Mouse (Mus musculus) cerebellum, adult (tissue): ENCODE measurements around the gene Golt1a.

Source experiments
- ATAC-seq: cut with Nextera tagmentation; 2 replicates; pipeline ENCODE4 v1.9.2; 2017; ENCODE audit warnings: mild to moderate bottlenecking, moderate library complexity, mixed read lengths; ENCODE audit not compliant: insufficient number of reproducible peaks, low FRiP score, low TSS enrichment

Golt1a gene

DNA sequence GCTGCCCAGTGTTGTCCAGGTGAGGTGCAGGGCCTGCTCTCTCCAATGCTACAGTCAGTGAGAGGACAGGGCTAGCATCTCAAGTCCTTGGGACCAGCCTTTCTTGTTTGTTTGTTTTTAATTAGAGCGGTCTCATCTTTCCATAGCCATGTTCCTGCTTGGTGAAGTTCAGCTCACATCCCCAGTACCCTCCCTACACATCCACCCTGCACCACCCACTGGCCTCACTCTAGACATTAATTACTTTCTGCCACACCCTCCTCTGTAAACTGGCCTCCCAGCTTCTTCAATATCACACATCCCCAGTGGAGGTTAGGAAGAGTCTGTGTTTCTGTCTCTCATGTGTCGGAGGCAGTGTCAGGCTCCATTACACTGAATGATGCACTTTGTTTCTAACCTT is 34.8 kb downstream of the Golt1a start:
- no peak for ATAC-seq

DNA sequence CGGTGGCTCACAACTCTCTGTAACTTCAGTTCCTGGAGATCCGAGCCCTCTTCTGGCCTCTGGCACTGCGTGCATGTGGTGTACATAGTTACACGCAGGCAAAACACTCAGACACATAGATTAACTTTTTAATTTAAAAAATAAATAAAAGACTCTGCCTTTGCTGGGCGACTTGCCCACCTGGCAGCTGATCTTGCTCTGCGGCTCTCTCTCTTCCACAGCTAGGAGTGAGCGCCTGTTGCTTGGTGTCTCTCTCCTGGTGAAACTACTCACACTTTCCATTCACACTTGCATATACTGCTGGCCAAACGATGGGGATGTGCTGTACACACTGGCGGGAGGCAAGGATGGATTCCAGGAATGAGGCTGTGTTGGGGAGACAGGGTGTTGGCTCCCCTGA is 36.9 kb downstream of the Golt1a start:
- ATAC-seq, result no peak

DNA sequence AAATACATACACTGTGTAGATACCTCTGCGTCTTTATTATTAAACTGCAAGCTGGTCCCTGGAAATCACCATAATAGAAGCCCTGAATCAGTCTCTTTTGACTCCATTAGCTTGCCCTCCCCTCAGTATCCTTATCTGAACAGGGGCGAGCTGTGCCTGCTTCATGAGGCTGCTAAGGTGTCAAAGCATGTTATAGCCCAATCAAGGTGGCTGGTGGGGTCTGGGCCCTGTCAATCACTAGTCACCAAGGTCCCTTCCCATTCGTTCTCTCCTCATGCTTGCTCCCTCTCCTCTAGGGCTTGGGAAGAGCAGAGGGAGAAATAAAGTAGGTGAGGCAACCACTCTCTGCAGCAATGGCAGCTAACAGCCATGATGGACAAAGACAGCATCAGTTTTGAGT is 37.6 kb downstream of the Golt1a start:
- ATAC-seq, result no peak

DNA sequence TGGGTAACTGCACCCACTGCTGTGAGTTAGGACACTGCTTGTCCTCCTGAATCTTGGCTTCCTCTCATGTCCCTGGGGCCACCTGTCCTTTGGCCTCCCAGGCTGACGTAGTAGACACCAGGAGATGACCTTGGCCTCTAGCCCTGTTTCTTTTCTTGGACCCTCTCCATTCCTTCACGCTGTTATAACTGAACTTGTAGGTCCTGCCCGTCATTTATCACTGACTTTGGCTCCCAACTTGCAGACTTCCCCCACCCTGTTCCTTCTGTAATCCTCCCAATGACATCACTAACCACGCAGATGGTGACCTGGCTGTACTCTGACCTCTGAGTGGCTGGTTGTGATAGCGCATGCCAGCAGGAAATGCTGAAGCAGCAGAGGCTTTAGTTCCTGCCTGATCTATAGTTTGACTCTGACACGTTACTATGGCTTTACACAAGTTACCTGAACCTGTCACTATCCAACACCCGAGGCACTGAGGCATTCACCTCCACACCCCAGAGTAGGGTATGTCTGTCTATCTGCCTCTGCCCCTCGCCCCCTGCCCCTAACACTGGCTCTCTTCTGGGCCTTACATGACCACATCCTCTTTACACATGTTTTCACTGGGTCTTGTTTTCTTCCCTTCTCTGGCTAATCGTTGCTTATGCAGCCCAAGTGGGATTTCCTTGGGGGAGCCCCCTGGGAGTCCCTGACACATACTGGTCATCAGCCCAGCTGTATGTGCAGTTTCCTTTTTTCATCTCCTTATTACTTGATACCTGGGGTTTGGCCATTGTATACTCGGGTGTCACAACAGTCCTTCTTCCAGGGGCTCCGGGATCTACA is 38.3 kb downstream of the Golt1a start:
- ATAC-seq, result no peak

DNA sequence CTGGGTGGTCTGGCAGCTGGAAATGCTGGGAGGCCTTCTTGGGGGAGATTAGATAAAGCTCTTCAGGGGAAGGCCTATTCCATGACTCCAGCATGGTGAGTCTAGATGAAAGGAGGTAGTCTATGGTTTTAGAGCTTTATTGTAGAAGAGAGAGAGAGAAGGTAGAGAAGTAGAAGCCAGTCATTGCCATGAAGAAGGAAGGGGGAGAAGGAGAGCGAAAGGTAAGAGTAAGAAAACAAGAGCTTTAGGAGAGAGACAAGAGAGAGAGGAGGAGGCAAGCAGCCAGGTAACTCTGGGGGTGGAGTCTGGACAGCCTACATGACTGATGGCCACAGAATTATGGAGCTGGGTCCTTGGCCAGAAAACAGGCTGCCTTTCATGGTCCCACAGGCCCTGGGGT is 40.6 kb downstream of the Golt1a start, which contains the start of gene Ren1:
Ren1 (plus strand) TSS at position 301 of the 400 bp plus-strand sequence.
- no peak for ATAC-seq

DNA sequence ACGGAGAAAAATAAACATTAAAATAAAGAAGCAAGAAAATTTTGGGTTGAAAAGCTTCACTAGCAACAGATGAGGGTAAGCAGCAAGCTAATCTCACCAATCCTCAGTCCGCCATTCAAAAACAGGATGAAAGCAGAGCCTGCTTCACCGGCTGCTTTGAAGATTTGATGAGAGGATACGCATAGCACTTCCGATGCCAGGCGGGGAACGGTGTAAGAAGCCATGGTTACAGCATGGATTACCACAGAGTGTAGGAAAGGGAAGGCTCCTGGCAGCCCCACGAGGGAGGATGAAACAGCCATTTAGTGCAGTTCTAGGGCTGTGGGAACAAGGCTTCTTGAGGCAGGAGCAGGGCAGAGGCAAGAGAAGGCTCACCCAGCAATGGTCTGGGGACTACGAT is 42.2 kb downstream of the Golt1a start:
- ATAC-seq, result no peak

DNA sequence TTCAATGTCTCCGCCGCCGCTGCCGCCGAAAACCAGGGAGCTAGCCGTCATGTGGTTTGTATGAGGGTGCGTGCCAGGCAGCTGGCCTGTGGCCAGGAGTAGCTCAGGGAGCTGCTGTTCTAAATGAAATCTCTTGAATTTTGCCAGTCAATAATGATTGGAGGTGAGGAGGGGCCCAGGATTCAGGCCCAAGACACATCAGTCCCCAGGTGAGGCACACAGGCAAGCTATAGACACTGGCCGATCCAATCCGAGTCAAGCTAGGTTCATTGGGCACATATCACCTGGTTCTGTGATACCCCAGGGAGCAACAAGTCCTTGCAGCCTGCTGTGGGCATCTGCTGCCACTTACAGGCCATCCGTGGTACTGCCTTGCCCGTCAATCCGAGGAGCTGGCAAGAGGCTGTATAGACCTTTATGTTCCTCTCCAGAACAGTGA is 43.8 kb downstream of the Golt1a start:
- peak; percentile 51; the same call in 1 of the 2 replicates for ATAC-seq

DNA sequence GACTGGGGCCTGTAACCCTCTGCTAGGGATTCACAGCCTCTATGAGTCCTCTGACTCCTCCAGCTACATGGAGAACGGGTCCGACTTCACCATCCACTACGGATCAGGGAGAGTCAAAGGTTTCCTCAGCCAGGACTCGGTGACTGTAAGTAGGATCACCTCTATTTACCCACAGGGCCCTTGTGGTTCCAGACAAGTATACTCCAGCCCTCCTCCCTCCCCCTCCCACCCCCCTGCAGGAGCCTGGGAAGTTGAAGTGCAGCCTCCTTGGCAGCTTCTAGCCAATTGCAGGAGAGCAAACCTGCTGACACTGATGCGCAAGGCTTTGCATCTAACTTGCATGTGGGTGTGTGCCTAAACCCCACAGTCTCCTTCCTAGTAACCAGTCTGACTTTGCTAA is 45.9 kb downstream of the Golt1a start:
- no peak for ATAC-seq

DNA sequence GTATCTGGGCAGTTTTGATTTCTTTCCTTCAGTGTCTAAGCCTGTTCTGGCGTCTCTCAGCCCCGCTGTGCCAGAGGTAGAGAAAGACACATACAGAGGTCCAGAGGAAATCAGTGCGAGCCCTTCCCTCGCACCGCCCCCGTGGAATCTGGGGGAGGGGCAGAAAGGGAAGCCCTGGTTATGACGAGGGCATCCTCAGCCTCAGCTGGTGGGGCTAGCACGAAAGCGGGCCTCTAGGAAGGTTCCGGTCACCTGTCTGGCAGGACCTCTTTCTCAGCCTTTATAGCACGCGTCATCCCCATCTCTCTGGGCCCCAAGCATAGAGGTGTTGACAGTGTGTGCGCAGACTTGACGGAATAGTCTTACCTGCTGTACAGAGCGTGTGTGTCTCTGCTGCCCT is 46.3 kb downstream of the Golt1a start:
- no peak for ATAC-seq

DNA sequence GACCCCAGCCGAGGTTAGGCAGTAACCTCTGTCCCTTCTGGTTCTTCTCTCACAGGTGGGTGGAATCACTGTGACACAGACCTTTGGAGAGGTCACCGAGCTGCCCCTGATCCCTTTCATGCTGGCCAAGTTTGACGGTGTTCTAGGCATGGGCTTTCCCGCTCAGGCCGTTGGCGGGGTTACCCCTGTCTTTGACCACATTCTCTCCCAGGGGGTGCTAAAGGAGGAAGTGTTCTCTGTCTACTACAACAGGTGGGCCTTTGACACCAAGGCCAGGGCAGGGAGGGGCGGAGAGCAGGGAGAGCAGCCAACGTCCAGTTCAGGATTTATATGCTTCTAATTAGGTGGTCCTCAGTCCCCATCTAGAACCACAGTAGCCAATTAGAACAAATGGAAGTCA is 46.7 kb downstream of the Golt1a start:
- no peak for ATAC-seq

DNA sequence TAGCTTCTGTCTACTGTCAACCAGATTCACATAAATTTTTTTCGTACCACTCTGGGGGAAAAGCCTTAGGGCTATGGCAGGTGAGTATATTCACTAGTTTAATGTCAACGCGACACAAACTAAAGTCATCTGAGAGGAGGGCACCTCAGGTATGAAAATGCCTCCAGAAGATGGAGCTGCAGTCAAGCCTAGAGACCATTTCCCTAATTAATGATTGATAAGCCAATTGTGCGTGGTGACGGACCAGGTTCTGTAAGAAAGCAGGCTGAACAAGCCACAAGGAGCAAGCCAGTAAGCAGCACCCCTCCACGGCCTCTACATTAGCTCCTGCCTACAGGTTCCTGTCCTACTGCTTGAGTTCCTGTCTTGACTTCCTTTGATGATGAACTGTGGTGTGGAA is 51.4 kb downstream of the Golt1a start:
- ATAC-seq, result no peak

DNA sequence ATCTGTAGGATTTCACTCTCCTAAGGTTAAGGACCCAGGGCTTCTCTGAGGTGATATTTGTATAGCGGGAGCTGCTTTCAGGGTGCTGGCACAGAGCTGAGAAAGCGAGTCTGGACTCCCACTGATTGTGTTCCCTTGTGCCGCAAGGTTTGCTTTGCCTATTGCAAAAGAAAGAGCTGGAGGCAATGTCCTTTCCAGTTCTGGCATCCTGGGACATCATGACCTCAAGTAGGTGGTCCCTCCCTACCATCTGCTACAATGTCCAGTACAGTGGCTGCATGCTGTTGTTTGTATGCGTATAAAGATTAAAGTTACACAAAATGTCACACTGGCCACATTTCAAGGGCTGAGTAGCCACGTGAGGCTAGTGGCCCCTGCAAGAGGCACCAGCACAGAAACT is 52.5 kb downstream of the Golt1a start:
- ATAC-seq, result no peak

DNA sequence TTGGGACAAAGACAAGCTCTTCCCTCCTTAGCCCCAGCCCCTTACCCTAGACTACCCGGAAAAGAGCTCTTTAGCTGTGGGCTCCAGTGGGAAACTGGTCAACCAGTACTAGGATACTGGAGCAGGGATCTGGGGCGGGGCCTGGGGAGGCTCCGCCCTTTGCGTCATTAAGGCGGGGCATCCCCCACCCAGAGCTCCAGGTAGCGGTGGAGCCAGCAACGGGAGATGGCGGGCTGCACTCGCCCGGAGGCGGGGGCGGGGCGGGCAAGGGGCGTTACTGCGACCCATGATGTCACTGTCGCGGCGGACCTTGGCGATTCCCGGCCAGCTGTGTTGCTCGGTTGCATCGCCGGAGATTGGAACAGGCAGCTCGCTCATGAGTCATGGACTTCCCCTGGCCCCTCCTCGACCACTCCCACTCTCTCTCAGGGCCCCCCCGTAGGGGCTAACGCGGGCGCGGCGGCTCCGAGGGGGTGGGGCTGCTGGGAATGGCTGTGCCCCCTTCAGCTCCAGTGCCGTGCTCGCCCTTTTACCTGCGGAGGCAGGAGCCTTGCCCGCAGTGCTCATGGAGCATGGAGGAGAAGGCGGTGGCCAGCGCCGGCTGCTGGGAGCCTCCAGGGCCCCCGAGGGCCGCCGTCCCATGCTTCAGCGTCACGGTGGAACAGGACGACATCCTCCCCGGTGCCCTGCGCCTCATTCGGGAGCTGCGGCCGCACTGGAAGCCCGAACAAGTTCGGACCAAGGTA is 53.8 kb downstream of the Golt1a start, which contains the start of gene Etnk2:
Etnk2 (plus strand) TSS at position 297 of the 746 bp plus-strand sequence.
- ATAC-seq, result no peak

DNA sequence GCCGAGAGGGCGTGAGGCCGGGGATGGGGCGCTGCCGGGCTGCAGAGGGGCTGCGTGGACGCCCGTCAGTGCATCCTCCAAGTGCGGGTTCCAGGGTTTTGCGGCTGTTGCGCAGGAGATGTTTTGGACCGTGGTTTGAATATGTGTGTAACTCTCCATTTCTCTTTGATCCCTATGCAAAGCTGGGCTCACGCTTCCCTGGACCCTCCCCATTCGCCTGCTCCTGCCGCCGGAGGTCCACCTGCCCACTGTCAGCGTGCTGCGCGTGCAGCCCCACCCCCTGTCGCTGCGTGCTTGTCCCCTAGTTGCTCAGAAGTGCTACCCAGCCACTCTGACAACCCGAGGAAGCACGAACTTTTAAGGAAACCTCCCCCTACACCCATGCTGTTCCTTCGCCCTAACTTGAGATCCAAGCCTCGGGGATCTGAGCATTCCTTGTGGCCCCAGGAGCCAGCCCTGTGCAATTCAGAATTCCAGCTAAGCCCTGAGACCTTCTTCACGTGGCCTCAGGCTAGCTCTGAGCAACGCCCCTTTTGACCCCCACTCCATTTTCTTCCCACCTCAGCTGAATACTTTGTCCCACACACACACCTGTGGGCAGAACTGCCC is 54.5 kb downstream of the Golt1a start:
- no peak for ATAC-seq

DNA sequence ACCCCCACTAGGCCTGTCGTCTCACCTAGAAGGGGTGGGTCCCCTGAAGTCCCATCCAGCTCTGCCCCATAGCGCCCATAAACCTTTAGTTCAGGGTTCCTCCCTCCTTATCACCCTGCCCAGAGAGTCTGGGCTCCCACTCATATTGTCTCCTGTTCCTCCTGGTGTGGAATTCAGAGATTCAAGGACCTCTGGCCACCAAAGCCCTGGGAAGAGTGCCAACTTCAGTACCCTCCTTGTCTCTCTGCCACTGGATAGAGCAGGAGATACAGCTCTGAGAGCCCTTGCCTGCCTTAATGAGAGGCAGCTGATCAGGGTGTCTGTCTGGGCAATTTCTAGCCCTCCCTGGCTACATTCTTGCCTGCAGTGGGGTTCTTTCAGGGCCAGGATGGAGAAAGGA is 55.3 kb downstream of the Golt1a start:
- no peak for ATAC-seq

DNA sequence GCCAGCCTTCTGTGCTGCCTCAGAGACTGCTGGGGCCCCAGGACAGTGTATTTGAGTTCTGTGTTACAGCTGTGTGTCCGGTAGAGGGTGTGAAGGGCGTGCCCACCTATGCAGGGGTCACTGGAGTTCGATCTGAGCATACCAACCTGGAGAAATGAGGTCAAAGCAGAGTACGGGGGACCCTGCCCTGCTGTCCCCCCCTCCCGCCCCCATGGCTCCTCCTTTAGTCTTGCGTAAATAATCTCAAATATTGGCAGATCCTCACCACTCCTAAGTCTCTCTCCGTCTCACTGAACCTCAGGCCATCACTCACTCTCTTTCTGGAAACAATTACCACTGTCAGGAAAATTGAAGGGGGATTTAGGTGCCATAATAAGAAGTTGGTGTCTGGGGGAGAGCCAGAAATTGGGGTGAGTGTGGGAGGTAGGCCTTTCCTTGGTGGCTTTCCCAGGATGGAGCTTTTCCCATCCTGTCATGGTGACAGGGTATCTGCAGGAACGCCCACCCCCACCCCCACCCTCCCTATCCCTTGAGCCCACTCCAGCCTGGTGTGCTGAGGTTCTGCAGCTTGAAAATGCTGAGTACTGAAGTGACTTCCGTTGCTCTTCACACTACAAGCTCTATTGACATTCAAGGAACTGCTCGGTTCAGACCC is 57.5 kb downstream of the Golt1a start:
- no peak for ATAC-seq

DNA sequence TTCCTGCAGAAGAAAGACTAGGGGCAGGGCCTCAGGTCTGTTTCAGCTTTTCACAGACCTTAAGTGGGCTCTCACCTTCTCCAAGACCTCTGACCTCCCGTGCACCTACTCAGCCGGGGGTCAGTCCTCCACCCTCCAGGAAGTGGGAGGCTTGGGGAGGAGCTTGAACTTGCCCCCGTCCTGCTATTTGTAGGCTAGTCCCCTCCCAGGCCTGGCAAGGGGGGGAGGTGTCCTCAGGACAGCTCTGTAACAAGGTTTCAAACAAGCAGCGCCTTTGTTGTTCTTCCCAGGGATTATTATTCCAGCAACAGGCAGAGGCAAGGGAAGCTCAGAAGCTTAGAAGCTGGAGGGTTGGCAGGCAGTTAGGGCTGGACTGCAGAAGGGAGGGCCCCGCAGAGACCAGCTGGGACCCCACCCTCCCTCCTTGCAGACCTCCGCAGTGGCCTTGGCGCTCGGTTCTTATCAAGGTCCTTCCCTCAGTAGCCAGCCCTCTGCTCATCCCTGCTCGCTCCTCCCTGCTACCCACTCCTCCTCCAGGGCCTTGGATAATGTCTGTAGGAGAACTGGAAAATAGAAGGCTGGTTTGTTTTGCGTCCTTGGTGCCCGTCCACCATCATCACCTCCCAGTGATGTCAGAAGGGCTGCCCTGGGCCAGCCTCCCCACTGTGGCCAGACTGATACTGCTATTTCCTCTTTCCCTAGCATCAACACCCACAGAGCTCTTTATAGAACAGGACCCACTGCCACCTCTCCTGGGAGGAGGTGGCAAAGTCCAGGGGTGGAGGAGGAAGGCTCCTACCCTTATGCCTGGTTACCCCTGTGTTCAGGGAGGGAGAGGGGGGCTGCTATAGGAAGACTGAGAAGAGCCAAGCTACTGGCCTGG is 58.2 kb downstream of the Golt1a start:
- no peak for ATAC-seq

DNA sequence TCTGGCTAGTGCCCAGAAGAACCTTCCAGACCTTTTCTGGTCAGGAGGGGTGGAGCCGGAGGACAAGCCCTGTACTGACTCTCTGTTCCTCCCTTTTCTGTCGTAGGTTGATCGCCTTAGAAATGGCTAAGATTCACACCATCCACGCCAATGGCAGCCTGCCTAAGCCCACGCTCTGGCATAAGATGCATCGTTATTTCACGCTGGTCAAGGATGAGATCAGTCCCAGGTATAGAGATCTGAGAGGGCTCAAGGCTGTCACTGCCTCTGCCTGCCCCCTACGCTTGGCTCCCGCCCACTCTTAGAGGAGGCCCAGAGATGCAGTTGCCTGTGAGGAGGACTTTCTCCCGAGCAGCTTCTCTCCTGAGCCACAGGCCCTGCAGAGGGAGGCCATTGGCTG is 59.0 kb downstream of the Golt1a start:
- peak; percentile 13; the same call in 1 of the 2 replicates for ATAC-seq

DNA sequence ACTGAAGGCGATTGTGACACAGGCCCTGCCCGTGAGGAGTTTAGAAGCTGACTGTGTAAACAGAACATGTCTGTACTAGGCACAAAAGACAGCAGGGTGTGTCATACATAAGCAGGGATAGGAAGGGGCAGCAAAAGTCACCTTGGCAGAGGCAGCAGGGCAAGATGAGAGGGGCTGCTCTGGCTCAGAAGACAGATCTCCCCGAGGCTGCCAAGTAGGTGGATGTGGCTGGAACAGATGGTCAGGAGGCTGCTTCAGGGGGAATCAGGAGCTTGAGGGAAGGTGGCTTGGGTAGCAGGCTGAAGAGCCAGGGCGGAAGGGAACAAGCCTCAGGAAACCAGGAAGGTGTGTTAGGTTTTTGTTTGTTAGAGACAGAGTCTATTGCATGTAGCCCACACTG is 60.8 kb downstream of the Golt1a start:
- no peak for ATAC-seq

DNA sequence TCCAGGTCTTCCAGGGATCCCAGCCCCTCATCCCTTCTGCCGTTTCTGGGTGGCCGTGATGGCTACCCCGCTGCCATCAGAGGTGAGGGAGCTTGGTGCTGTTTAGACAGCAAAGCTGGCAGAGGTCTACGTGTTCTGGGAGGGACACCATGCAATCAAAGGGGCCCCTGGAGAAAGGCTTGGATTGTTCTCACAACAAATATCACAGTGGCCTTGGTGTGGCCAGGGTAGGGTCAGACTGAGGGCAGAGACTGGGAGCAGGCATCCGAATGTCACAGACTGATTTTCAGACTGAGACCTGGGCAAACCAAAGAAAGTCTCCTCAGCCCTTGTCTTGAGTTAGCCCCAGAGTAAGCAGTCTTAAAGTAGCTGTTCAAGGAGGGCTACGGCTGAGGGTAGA is 61.8 kb downstream of the Golt1a start:
- ATAC-seq, result no peak
